Mouse (Mus musculus): ENCODE measurements at regions not wholly inside any gene's neighbourhood (a gene's known extent, or its start where the extent isn't known, plus 50 kb on each side); places are given as distances from the start of the nearest gene placed in this dataset.

DNA sequence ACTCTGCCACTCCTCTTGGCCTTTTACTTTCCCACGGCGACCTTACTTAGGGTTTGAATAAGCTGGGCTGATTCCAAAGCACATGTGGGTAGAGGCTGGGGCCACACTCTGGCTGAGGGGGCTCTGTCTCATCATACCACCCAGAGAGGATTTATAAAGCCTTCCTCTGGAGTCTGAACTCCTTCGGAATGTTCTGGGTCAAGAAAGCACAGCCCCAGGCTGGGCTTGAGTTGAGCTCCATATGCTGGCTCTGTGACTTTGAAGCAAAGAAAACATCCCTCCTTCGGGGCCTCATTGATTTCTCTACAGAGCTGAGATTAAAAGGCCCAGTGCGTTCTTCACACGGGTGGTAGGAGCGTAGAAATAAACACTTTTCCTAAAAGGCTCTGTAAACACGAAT, 172.3 kb upstream of the Tle3 start:
- Histone ChIP-seq H3K27ac (replicated peaks; ENCODE audit: low read depth, low read length) (no peak overlapping the region), H3K4me1 (ENCODE audit: control insufficient read depth, insufficient read depth, low read length) (peaks cover 18% of the 10 kb centered on the region), H3K36me3 (ENCODE audit: control insufficient read depth, insufficient read depth, low read length) (no peaks in the 10 kb centered on the region), H3K9ac (replicated peaks; ENCODE audit: low read length) (no peak overlapping the region), H3K27me3 (ENCODE audit: control insufficient read depth, insufficient read depth, low read length) (0 out of 2 replicates have a peak, but pooled peaks cover 3% of the 10 kb centered on the region), H3K4me2 (ENCODE audit: low read length) (no peak overlapping the region), H3K4me3 (replicated peaks; ENCODE audit: low read depth, low read length) (no peak overlapping the region), H3K9me3 (ENCODE audit: control insufficient read depth, low read length) (no peaks in the 10 kb centered on the region)
- no peak for ATAC-seq (ENCODE audit: low FRiP score, low TSS enrichment)
- WGBS: 36% methylated on average over 8 of the region's 8 CpGs
- no peak for DNase-seq

DNA sequence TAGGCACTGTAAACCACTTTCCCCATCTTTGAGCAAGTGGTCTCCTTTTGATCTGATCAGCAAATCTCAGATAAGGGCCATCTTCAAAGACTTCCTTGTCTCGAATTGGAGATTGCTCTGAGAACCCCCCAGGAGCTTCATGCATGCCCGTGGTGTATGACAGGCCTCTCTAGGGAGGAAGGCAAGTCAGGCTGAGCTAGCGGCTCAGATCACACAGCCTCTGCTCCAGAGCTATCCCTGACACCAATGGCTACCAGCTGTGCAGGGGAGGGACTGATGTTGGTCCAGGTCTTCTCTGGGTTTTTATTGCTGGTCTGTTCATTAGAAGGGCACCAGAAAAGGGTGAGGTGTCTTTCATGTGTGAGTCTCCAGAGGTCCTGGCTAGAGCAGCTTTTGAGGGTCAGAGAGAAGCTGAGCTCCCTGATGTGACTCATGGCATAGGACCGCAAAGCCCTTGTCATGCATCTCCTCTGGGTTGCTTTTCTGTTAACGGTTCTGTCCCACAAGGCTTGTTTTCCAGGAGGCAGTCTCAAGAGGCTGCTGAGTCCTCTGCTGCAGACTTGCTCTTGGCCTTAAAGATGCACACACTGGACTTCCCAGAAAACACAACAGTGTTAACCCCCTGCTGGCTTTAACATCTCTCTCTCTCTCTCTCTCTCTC, 171.7 kb upstream of the Tle3 start:
- H3K9ac ChIP-seq (replicated peaks; ENCODE audit: low read length): no peak overlapping the region
- DNase-seq: no peak
- H3K27me3 ChIP-seq (ENCODE audit: control insufficient read depth, insufficient read depth, low read length): 0 out of 2 replicates have a peak, but pooled peaks cover 3% of the 10 kb centered on the region
- WGBS: 24% methylated on average over 5 of the region's 5 CpGs
- ATAC-seq (ENCODE audit: low FRiP score, low TSS enrichment): no peak
- no peaks in the 10 kb centered on the region for H3K36me3 ChIP-seq (ENCODE audit: control insufficient read depth, insufficient read depth, low read length)
- no peak overlapping the region for H3K4me3 ChIP-seq (replicated peaks; ENCODE audit: low read depth, low read length)
- peaks cover 22% of the 10 kb centered on the region for H3K4me1 ChIP-seq (ENCODE audit: control insufficient read depth, insufficient read depth, low read length)
- H3K27ac ChIP-seq (replicated peaks; ENCODE audit: low read depth, low read length): no peak overlapping the region
- H3K9me3 ChIP-seq (ENCODE audit: control insufficient read depth, low read length): no peaks in the 10 kb centered on the region
- H3K4me2 ChIP-seq (ENCODE audit: low read length): no peak overlapping the region

DNA sequence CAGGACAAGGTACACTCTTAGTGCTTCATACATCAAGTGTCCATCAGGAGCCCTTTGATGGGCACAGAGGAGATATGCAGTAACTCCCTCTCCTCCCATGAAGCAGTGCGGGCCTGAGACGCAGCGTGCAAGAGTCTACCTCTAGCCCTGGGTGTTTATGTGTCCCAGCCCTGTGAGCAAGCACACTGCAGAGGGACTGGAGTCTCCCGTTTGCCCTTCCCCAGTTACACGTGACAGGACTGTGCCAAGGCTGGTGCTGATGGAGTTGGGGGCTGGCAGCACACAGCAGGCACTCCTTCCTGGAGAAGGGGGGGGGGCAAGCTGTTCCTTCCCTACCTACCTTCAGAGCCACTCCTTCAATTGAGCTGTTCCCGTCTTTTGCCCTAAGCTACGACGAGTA, 167.1 kb upstream of the Tle3 start:
- 70% methylated on average over 8 of the region's 8 CpGs for WGBS
- Histone ChIP-seq H3K4me2 (ENCODE audit: low read length) (no peak overlapping the region), H3K4me1 (ENCODE audit: control insufficient read depth, insufficient read depth, low read length) (peaks cover 24% of the 10 kb centered on the region), H3K4me3 (replicated peaks; ENCODE audit: low read depth, low read length) (no peak overlapping the region), H3K27ac (replicated peaks; ENCODE audit: low read depth, low read length) (0 out of 2 replicates have a peak overlapping the region, but pooled peaks have one; percentile 32), H3K27me3 (ENCODE audit: control insufficient read depth, insufficient read depth, low read length) (0 out of 2 replicates have a peak, but pooled peaks cover 3% of the 10 kb centered on the region), H3K9me3 (ENCODE audit: control insufficient read depth, low read length) (no peaks in the 10 kb centered on the region), H3K36me3 (ENCODE audit: control insufficient read depth, insufficient read depth, low read length) (no peaks in the 10 kb centered on the region), H3K9ac (replicated peaks; ENCODE audit: low read length) (no peak overlapping the region)
- DNase-seq (no peak), ATAC-seq (ENCODE audit: low FRiP score, low TSS enrichment) (no peak)

DNA sequence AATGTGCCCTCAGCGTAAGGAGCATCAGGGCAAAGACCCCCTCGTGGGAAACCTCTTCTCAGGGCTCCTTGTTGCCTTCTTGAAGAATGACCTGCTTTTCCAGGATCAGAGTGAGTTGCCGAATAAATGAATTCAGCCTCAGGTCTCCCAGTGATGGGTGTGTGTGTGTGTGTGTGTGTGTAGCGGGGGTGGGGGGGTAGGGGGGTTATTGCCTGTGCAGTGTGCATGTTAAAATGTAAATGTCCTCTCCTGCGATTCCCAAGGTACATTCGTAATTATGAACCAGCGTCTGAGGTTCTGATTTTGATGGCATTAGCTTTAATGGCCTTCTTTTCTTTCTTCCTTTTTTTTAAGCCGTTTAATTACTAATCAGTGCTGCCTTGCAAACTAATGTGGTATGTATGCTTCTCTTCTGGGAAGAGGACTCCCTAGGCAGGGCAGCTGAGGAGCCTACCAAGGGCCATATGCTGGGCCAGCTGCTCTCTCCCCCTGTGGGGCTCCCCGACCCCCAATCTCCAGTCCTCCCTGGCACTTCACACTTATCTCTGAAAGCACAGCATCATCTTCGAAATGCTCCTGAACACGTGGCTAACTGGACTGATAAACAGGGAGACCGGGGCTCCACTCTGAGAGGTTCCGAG, 165.3 kb upstream of the Tle3 start:
- Histone ChIP-seq H3K27me3 (ENCODE audit: control insufficient read depth, insufficient read depth, low read length) (0 out of 2 replicates have a peak, but pooled peaks cover 3% of the 10 kb centered on the region), H3K36me3 (ENCODE audit: control insufficient read depth, insufficient read depth, low read length) (no peaks in the 10 kb centered on the region), H3K27ac (replicated peaks; ENCODE audit: low read depth, low read length) (no peak overlapping the region), H3K9ac (replicated peaks; ENCODE audit: low read length) (no peak overlapping the region), H3K4me2 (ENCODE audit: low read length) (no peak overlapping the region), H3K9me3 (ENCODE audit: control insufficient read depth, low read length) (no peaks in the 10 kb centered on the region), H3K4me1 (ENCODE audit: control insufficient read depth, insufficient read depth, low read length) (peaks cover 14% of the 10 kb centered on the region; the same call in 1 of the 2 replicates), H3K4me3 (replicated peaks; ENCODE audit: low read depth, low read length) (no peak overlapping the region)
- DNase-seq: peak; percentile 51
- 34% methylated on average over 13 of the region's 13 CpGs for WGBS
- peak; percentile 68; the same call in 1 of the 2 replicates for ATAC-seq (ENCODE audit: low FRiP score, low TSS enrichment)

DNA sequence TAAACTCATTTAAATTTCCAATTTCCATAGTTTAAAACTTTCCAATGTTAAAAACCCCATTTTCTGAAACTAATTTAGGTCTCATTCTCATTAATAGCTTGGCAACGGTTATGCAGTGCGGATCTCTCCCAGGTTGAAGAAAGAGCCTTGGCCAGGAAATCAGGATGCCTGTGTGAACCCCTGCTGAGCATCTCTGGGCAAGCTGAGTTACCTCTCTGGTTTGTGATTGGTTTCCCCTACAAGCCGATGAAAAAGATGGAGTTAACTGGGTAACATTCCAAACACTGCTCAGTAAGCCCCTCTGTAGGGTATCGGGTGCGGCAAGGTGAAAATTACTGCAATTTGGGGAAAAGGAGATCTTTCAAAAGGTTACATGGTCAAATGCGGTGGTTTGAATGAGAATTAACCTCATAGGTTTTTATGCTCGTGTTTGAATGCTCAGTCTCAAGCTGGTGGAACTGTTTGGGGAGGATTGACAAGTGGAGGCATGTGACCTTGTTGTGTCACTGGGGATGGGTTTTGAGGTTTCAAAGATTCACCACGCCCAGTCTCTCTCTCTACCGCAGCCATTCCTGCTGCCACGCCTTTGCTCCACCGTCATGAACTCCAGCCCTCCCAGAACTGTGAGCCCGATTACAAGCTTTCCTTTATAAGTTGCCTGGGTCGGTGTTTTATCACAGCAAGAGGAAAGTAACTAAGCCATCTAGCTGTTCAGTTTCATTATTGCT, 164.6 kb upstream of the Tle3 start:
- H3K9me3 ChIP-seq (ENCODE audit: control insufficient read depth, low read length): no peaks in the 10 kb centered on the region
- 0 out of 2 replicates have a peak, but pooled peaks cover 3% of the 10 kb centered on the region for H3K27me3 ChIP-seq (ENCODE audit: control insufficient read depth, insufficient read depth, low read length)
- H3K4me2 ChIP-seq (ENCODE audit: low read length): no peak overlapping the region
- no peaks in the 10 kb centered on the region for H3K36me3 ChIP-seq (ENCODE audit: control insufficient read depth, insufficient read depth, low read length)
- DNase-seq: no peak
- H3K4me3 ChIP-seq (replicated peaks; ENCODE audit: low read depth, low read length): no peak overlapping the region
- WGBS: 89% methylated on average over 13 of the region's 13 CpGs
- H3K27ac ChIP-seq (replicated peaks; ENCODE audit: low read depth, low read length): no peak overlapping the region
- H3K4me1 ChIP-seq (ENCODE audit: control insufficient read depth, insufficient read depth, low read length): peaks cover 14% of the 10 kb centered on the region; the same call in 1 of the 2 replicates
- ATAC-seq (ENCODE audit: low FRiP score, low TSS enrichment): no peak
- no peak overlapping the region for H3K9ac ChIP-seq (replicated peaks; ENCODE audit: low read length)

DNA sequence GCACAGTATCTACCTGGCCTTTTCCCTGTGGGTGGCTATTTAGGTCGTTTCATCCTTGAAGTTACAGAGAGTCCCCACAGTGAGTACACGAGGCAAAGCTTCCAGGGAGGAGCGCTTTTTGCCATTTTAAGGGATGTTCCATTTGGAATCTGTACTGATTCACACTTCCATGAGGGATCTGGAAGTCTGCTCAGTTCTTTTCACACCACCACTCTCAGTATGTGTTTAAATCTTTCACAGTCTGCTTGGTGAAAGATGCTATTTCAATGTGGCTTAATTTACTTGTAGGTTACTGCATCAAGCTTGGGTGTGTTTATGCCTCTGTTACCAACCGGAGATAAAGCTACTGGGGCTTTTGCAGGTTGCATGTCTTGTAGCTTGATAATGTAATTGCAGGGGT, 160.5 kb upstream of the Tle3 start:
- Histone ChIP-seq H3K27ac (replicated peaks; ENCODE audit: low read depth, low read length) (no peak overlapping the region), H3K4me3 (replicated peaks; ENCODE audit: low read depth, low read length) (no peak overlapping the region), H3K36me3 (ENCODE audit: control insufficient read depth, insufficient read depth, low read length) (no peaks in the 10 kb centered on the region), H3K9ac (replicated peaks; ENCODE audit: low read length) (no peak overlapping the region), H3K27me3 (ENCODE audit: control insufficient read depth, insufficient read depth, low read length) (no peaks in the 10 kb centered on the region), H3K9me3 (ENCODE audit: control insufficient read depth, low read length) (no peaks in the 10 kb centered on the region), H3K4me1 (ENCODE audit: control insufficient read depth, insufficient read depth, low read length) (peaks cover 13% of the 10 kb centered on the region), H3K4me2 (ENCODE audit: low read length) (no peak overlapping the region)
- DNase-seq (no peak), ATAC-seq (ENCODE audit: low FRiP score, low TSS enrichment) (no peak)
- 69% methylated on average over 4 of the region's 4 CpGs for WGBS

DNA sequence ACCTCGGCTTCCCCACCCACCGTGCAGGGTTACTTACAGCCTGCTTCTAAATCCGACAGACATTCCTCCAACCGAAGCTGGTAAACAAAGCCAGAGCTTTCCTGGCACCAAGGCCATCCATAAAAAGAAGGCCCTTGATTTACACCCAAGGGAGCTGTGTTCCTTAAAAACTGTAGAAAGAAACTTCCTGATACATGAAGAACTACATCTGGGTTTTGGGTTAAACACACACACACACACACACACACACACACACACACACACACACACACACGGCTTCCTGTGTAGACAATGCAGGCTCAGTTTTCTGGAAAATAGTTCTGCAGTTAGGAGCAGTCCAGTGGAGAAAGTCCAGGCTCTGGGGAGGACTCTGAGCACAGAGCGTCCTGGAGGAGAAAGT, 157.2 kb upstream of the Tle3 start:
- DNase-seq: no peak
- H3K9ac ChIP-seq (replicated peaks; ENCODE audit: low read length): no peak overlapping the region
- no peaks in the 10 kb centered on the region for H3K36me3 ChIP-seq (ENCODE audit: control insufficient read depth, insufficient read depth, low read length)
- ATAC-seq (ENCODE audit: low FRiP score, low TSS enrichment): no peak
- H3K27me3 ChIP-seq (ENCODE audit: control insufficient read depth, insufficient read depth, low read length): no peaks in the 10 kb centered on the region
- 69% methylated on average over 6 of the region's 6 CpGs for WGBS
- H3K4me1 ChIP-seq (ENCODE audit: control insufficient read depth, insufficient read depth, low read length): peaks cover 16% of the 10 kb centered on the region
- no peaks in the 10 kb centered on the region for H3K9me3 ChIP-seq (ENCODE audit: control insufficient read depth, low read length)
- H3K27ac ChIP-seq (replicated peaks; ENCODE audit: low read depth, low read length): no peak overlapping the region
- no peak overlapping the region for H3K4me2 ChIP-seq (ENCODE audit: low read length)
- H3K4me3 ChIP-seq (replicated peaks; ENCODE audit: low read depth, low read length): no peak overlapping the region

DNA sequence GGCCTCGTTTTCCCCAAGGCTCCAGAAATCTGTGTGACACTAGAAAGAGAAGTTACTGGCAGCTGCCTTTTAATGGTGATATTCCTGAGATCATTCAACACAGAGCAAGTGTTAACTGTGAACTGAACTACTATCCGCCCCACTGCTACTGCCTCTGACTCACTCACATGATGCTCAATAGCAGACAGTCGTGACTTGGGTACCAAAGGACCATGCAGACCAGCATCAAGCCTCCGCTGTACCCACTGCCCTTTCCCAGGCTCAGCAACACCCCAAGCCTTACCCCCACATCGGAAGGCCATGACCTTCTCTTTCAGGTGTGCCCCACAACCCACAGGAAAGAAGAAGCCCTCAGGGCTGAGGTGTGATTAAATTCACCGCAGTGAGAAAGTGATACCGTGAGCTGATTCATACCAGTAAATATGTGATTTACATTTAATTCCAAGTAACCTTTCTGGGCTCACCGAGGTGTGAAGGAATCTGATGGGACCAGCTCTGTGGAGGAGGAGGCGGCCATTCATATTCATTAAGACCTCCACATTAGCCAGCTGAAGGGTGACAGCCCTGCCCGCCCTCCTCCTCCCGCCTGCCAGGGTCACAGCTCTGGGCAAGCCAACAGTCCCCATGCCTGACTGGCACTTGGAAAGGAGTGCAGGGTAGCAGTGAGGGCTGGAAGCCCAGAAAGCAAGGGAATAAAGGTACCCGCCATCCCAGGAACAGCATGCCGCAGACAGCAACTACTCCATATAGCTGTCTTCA, 156.0 kb upstream of the Tle3 start:
- H3K27ac ChIP-seq (replicated peaks; ENCODE audit: low read depth, low read length): peak overlapping the region; percentile 45; the same call in 1 of the 2 replicates
- peak; percentile 52 for DNase-seq
- H3K9ac ChIP-seq (replicated peaks; ENCODE audit: low read length): no peak overlapping the region
- ATAC-seq (ENCODE audit: low FRiP score, low TSS enrichment): no peak; the same call in 1 of the 2 replicates
- H3K9me3 ChIP-seq (ENCODE audit: control insufficient read depth, low read length): no peaks in the 10 kb centered on the region
- no peaks in the 10 kb centered on the region for H3K36me3 ChIP-seq (ENCODE audit: control insufficient read depth, insufficient read depth, low read length)
- H3K4me3 ChIP-seq (replicated peaks; ENCODE audit: low read depth, low read length): no peak overlapping the region
- H3K27me3 ChIP-seq (ENCODE audit: control insufficient read depth, insufficient read depth, low read length): no peaks in the 10 kb centered on the region
- 42% methylated on average over 13 of the region's 13 CpGs for WGBS
- H3K4me2 ChIP-seq (ENCODE audit: low read length): no peak overlapping the region
- peaks cover 20% of the 10 kb centered on the region for H3K4me1 ChIP-seq (ENCODE audit: control insufficient read depth, insufficient read depth, low read length)
